Mouse (Mus musculus) brain, adult 2 months (tissue): ENCODE data around the gene Foxj2.
A peak's percentile ranks its signal among the peaks of the same experiment; 100 is the strongest.

Source experiments
- DNase-seq: peaks from one replicate; pipeline ENCODE4 v3.0.0; 2011; ENCODE audit warnings: low read depth, low spot score

Gene Foxj2

DNA sequence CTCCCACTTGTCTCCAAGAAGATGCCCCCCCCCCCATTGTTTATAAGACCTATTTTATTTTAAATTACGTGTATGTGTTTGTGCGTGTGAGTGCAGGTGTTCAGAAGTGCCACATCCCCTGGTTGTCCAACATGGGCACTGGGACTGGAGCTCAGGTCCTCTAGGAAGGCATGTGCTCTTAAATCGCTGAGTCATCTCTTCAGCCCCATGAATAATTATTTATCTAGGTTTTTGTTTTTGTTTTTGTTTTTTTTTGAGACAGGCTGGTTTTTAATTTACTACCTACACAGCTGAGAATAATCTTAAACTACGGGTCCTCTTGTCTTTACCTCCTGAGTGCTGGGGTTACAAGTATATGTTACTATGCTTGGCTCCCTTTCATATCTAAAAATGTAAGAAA lies 6.1 kb upstream of the Foxj2 start:
- no peak for DNase-seq

DNA sequence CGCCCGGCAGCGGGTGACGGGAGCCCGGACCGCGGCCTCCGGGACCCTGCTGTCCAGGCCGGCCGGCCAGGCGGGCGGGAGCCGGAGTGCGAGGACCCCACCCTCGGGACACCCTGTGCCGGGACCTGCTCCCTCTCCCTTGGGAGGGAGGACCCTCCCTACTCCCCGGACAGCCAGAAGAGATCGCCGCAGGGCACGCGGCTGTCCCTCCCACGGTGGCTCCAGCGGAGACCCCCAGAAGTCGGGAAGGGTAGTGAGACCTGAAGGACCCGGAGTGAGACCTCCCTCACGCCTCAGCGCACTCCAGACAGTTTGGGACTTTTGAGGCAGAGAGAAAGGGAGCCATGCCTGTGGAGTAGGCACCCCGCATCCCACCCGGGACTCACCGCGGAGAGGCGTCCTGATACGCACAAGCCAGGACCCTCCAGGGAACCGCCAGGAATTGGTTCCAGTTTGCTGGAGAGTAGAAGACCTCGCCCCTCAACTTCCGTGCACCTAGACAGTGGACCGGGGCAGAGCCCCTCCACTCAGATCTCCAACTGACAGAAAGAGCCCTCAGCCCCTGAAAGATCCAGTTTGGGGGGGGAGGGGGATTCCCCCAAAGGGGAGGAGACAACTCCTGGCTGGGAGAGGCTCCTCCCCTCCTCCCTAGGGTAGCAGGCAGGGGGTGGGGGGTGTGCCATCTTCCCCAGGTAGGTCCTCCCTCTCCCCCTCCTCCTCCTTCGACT lies 521 bp downstream of the Foxj2 start:
- peak; percentile 60 for DNase-seq

DNA sequence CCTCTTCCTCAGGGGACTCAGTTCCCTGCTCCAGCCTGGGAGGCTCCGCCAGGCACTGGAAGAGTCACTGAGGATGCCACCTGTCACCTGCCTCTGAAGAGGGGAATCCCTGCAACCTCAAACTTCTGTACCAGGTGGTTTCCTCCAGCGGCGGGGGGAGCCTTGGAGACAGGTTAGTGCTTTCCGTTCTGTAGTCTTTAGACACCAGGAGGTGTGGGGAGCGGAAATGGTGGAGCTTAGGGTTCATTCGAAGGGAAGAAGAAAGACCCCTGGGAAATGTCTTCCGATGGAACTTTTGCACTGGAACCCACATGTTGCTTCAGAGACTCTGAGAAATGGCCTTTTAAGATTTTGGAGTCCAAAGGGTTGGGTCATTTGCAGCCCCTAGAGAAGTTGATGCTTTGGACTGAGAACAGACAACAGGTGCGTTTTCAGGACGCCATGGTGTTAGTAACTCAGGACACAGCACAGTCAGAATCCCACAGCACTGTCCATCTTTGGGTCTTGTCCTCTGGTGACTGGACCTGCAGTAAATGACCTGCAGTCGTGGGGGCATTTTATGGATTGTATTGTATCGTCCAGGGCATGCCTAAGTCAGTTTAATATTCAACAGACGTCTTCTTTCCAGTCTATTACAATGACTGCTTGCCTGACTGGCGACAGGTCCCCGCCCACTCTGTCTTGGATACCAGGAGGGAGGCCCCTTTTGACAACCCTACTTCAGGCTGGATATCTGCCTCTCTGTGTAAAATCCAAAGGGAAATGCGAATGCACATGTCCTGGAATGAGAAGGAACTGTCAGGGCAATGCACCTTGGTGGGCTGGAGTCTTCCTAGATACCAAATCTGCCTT lies 1.3 kb downstream of the Foxj2 start:
- DNase-seq, result no peak

DNA sequence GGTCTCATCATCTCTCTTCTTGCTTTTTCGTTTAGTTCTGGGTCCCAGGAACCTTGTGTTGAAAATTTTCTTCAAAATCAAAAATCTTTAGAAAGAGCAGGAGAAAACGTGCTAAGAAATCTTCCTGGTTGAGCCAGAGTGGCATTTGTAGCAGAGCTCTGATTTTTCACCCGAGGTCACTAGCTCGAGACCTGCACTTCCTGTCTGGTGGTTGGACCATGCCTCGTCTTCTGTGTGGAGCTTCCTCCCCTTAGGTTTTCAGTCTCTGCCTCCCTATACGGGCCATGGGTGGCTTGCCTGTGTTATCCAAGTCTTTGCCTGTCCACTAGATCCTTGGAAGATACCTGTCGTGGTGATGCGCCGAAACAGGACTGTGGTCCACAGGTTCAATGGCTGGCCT lies 2.1 kb downstream of the Foxj2 start:
- no peak for DNase-seq

DNA sequence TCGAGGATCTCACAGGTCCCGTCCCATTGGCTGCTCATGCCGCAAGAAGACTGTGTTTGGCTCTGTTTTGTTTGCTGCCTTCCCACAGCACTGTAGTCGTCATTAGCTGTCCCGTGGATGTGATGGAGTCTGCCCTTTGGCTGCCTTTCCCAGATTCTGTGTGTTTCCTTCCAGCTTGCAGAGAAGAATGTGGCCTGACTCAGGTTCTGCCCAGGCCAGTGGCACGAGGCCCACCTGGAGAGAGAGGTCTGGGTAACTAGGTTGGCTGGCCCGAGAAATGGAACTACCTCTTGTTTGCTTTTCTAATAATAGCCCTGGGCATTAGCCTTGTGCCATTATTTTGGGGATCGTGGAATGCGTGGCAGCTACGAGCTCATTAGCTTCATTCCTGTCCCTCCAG lies 4.4 kb downstream of the Foxj2 start:
- DNase-seq, result peak; percentile 66

DNA sequence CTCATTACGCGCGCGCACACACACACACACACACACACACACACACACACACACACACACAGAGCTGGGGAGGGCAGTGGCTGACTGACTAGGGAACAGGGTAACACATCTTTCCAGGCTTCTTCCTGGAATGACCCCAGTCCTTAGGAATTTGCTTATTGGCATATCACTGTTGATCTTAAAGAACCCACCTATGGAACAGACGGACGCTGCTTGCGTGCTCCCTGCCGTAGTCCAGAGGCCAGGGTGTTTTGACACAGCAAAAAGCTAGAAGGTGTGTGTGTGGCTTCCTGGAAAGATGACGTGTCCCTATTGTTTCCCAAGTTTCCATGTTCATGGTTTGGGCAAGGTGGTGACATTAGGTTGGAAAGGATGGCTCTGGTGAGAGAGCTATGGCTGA lies 5.5 kb downstream of the Foxj2 start:
- no peak for DNase-seq

DNA sequence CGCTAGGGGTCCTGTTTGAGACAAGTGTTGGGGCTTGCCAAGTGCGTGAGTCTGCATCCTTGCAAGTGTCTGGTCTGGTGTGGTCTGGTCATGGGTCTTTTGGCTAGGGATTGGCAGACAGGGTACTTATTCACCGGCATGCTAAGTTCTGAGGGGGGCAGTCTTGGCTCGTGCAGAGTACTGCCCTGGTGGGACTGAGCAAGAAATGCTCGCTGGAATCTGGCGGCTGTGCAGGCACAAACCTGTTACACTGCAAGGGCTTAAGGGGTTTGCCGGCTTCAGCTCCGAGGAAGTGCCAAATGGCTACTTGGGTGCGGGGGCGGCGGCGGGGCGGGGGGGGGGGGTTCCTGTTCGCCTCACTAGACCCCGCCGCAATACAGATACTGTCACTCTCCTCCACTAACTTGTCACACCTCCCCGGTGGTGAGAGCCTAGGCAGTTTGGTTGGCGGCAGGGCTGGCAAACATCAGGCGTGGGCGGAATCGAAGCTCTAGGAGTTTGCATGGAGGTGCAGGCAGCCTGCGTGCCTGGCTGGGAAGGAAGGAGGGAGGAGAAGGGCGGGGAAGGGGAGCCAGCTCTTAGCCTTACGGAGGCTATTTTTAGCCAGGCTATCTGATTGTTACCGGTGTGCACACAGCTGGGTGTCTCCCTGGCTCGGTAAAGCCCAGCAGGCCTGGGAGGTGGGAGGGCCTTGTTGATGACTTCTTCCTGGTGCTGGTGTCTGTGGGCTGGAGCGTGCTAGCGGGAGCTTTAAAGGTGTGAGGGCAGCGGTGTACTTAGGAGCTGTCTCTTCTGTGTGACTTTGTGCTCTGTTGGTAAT lies 6.4 kb downstream of the Foxj2 start:
- peak; percentile 95 for DNase-seq

DNA sequence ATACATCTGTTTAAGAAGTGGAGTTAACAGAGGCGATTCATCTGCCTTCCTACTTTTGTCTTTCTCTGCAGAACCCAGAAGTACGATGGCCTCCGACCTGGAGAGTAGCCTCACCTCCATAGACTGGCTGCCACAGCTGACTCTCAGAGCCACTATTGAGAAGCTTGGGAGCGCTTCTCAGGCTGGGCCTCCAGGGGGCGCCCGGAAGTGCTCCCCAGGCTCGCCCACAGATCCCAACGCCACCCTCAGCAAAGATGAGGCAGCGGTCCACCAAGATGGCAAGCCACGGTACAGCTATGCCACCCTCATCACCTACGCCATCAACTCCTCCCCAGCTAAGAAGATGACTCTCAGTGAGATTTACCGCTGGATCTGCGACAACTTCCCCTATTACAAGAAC lies 8.4 kb downstream of the Foxj2 start:
- peak; percentile 46 for DNase-seq

DNA sequence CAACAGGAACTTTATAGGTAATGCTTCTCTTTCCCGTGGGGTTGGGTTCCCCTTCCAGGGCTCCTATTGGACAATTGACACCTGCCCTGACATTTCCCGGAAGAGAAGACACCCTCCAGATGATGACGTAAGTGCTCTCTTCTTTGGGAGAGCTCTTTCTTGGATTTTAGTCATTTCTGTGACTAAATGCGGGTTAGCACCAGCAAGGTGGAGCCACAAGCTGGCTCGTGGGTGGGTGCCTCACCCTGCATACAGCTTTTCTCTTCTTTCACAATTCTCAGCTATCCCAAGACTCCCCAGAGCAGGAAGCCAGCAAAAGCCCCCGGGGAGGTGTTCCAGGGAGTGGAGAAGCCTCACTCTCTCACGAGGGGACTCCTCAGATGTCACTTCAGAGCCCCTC lies 13.2 kb downstream of the Foxj2 start:
- peak; percentile 71 for DNase-seq

DNA sequence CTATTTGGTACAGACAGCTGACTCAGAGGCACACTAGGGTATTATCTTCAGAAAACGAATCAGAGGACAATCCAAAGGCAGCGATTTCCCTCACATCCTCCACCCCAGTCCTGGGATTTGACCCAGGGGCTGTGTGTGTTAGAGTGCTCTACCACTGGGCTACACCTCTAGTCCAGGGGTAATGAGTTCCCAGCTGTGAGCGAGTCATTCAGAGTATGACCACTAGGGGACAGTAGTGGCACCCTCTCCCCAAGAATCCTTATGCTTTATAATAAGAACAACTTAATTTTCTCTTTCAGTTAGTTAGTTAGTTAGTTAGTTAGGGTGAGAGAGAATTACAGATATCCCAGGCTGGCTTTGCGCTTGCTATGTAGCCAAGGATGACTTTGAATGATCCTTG lies 14.7 kb downstream of the Foxj2 start:
- DNase-seq, result peak; percentile 48

DNA sequence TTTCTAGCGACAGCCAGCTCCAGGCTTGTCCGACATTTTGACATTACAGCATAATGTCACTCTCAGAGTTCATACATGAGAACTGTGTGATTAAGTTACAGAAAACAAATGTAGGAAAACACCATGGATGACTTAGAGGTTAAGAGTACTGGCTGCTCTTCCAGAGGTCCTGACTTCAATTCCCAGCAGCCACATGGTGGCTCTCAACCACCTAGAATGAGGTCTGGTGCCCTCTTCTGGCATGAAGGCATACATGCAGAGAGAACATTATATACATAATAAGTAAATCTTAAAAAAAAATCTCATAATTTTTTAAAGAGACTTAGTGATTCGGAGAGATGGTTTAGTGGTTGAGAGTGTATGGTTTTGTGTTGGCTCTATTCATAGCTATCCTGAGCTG lies 17.3 kb downstream of the Foxj2 start:
- no peak for DNase-seq

DNA sequence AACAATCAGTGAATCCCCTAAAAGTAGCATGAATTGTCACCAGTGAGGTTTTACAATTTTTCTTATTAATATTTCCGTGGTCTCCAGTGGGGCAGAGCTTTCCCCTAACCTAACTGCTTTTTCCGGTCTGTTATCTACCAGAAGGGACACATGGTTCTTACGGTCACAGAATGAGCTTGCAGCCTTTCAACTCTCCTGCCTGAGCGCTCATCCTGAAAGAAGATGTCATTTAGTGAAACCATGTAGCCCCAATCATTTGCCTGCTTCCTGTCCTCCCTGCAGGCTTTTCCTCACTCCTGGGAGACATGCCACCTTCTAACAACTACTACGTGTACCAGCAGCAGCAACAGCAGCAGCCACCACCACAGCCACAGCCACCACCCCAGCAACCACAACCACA lies 17.8 kb downstream of the Foxj2 start:
- no peak for DNase-seq

DNA sequence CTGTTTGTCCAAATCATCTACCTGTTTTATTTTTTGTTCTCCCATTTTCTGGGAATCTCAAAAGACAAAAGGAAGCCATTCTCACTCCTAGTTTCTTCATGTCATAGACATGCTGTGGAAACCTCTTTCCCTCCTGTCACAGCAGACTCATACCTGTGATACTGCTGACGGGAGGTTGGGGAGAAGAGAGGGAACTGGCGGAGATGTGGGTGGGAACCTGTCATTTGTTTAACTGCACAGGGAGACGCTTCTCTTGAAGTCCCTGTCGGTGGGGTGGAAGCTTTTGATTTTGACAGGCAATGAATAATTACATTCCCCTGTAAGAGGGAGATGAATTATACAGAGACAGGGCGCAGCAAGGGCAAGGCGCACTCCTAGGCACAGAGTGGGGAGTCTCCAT lies 24.0 kb downstream of the Foxj2 start:
- peak; percentile 55 for DNase-seq

DNA sequence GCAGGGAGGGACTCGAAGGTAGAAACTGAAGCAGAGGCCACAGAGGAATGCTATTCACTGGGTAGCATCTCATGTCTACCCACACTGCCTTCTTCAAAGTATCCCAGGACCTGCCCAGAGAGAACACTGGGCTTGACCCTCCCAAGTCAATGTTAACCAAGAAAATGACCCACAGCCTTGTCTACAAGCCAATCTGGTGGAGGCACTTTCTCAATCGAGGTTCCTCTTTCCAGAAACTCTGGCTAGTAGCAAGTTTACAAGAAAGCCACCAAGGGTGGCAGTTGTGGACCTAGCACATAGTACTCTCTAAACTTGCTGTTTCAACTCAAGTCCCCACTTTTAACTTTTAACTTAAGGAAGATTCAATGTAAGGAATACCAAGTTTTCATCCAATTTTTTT lies 33.0 kb downstream of the Foxj2 start:
- peak; percentile 14 for DNase-seq

DNA sequence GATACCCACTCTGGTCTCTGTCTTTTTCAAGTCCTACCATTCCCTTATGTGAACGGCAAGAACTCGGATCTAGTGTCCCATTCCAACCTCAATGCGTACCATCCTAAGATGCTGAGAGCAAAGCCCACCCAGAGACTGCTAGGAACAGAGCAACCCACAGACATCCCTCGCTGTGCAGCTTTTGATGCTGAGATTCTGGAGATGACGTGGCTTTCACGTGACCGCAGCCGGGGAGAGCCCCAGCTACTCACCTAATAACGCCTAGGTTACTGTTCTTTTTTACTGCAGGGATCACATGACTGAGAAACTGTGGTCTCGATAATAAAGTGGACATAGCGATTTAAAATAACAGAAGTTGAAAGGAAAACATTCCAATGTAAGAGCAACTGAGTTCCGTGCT lies 34.8 kb downstream of the Foxj2 start:
- no peak for DNase-seq

DNA sequence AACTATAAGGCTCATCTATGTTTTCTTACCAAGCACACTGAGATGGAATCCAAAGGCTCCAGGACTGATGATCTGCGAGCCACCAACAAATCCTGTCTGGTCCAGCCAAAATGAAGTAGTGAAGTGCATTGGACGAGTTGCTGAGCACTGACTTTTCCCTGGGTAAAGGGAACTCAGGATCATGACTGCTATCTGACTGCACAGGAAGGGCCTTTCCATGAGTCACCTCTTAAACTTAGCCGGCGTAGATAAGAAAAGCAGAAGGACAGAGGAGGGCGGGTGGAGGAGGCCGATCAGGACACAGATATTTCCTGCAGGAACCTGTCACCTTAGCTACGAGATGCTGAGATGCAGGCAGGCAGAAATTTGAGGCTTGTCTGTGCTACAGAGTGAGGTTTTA lies 36.2 kb downstream of the Foxj2 start, which contains the start of gene C3ar1:
Gene C3ar1 (minus strand): TSS at position 207 of the 400 bp plus-strand sequence.
- DNase-seq, result peak; percentile 27

DNA sequence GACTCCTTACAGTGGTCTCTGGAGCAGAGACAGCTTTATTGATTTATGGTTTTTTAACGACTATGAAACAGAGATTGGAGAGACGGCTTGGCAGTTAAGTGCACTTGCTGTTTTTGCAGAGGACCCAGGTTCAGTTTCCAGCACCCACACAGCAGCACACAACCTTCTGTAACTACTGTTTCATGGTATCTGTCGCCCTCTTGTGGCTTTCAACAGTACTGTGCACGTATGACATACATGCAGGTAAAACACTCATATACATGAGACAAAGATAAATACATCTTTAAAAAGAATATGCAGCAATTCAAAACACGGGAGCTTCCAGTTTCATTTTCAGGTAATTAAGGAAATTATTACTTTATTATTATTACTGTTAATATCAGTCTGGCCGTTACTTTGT lies 42.7 kb downstream of the Foxj2 start:
- no peak for DNase-seq

DNA sequence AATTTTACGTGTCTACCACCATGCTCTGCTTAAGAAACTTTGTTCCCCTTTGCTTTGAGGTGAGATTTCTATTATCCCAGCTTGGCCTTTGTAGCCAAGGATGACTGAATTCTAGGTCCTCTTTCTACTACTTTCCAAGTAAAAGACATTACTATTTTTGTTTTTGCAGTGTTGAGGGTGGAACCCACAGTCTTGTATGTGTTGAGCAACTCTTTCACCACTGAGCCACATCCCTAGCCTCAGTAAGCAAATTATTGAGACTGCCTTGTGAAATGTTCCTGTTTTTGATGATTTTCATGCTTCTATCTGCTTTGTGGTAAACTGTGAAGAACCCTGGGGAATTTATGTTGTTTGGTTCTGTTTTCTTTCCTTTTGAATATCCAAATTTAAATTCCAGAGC lies 43.2 kb downstream of the Foxj2 start:
- peak; percentile 17 for DNase-seq

DNA sequence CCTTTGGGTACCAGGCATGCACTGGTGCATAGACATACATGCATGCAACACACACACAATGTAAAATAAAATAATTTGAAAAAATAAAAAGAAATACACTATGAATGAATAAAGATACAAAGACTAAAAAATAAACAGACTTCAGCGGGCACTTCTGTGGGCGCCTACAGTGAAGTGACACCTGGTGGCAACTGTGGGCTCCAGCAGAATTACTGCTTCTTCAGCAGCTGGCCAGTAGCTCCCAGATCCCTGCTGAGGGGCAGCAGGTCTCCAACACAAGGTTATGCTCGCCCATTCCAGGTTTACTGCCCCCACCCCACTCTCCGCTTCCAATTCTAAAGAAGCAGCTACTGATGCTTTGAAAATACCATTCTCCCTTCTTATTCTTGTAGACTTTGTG lies 48.2 kb downstream of the Foxj2 start:
- peak; percentile 30 for DNase-seq

DNA sequence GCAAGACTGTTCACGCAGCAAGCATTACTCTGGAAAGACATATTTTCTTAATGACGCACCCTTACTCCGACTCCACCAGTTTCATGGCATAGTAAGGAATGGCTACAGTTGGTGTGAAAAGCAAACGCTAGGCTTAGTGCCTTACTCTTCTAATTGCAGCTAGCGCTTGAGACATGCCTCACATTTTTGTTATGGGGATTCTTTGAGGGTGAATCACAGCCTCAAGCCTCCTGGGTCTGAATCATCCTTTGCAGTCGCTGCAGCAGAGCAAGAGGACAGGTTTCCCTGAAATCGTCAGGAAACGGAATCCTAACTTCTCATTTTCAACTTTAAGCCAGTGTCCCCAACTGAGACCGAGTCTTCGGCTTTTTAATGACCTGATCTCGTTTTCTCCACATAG lies 50.1 kb downstream of the Foxj2 start:
- DNase-seq, result peak; percentile 66

DNA sequence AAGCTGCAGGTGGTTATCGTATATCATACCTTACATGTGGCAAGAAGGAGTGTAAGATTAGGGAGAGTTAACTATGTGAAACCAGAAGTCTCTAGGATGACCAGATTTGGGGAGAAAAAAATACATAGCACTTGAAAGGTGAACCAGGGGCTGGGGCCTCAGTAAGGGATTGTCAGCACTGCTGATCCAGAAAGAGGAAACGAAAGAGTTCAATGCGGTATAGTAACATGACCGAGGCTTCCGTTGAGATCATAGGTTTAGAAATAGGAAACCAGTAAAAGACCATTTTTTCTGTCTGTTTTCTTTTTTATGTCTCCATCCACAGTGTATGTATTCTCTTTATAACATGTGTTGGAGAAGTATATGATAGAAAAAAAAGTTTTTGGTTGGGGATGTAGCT lies 53.1 kb downstream of the Foxj2 start:
- DNase-seq, result no peak
